Mouse (Mus musculus): ENCODE data around the gene Nfe2l2. TPM values are rescaled to one million over a fixed set of nuclear protein-coding genes. Genes with fewer than 3 reads are reported as not detected.
A peak's percentile ranks its signal among the peaks of the same experiment; 100 is the strongest.

Nfe2l2 gene
- polyA plus RNA-seq, 1 experiment from 2014 or later: 11.4 TPM

- H3K9me3 ChIP-seq (ENCODE audit: control insufficient read depth, low read length): no peaks in the 10 kb centered on the region
- H3K4me2 ChIP-seq (ENCODE audit: low read length): peak overlapping the region; percentile 67
- 35% methylated on average over 2 of the region's 2 CpGs for WGBS
- peak overlapping the region; percentile 88 for H3K4me3 ChIP-seq (replicated peaks; ENCODE audit: low read depth, low read length)
- ATAC-seq (ENCODE audit: low FRiP score, low TSS enrichment): no peak
- H3K27me3 ChIP-seq (ENCODE audit: control insufficient read depth, insufficient read depth, low read length): no peaks in the 10 kb centered on the region
- H3K27ac ChIP-seq (replicated peaks; ENCODE audit: low read depth, low read length): no peak overlapping the region
- peaks cover 19% of the 10 kb centered on the region for H3K4me1 ChIP-seq (ENCODE audit: control insufficient read depth, insufficient read depth, low read length)
- peaks cover 32% of the 10 kb centered on the region for H3K36me3 ChIP-seq (ENCODE audit: control insufficient read depth, insufficient read depth, low read length)
- DNase-seq: no peak
- H3K9ac ChIP-seq (replicated peaks; ENCODE audit: low read length): peak overlapping the region; percentile 96
Measured at GRCm38 (mm10) chr2:75661106-75661505, 43.3 kb downstream of the Nfe2l2 start.

- Histone ChIP-seq H3K4me3 (replicated peaks; ENCODE audit: low read depth, low read length) (peak overlapping the region; percentile 88), H3K36me3 (ENCODE audit: control insufficient read depth, insufficient read depth, low read length) (peaks cover 32% of the 10 kb centered on the region), H3K4me1 (ENCODE audit: control insufficient read depth, insufficient read depth, low read length) (peaks cover 19% of the 10 kb centered on the region), H3K27me3 (ENCODE audit: control insufficient read depth, insufficient read depth, low read length) (no peaks in the 10 kb centered on the region), H3K9ac (replicated peaks; ENCODE audit: low read length) (peak overlapping the region; percentile 96), H3K9me3 (ENCODE audit: control insufficient read depth, low read length) (no peaks in the 10 kb centered on the region), H3K27ac (replicated peaks; ENCODE audit: low read depth, low read length) (peak overlapping the region; percentile 98), H3K4me2 (ENCODE audit: low read length) (peak overlapping the region; percentile 67)
- 3% methylated on average over 15 of the region's 15 CpGs for whole genome bisulfite sequencing
- ATAC-seq (ENCODE audit: low FRiP score, low TSS enrichment) (no peak), DNase-seq (no peak)
Measured at GRCm38 (mm10) chr2:75660255-75660948, 44.0 kb downstream of the Nfe2l2 start.

DNA sequence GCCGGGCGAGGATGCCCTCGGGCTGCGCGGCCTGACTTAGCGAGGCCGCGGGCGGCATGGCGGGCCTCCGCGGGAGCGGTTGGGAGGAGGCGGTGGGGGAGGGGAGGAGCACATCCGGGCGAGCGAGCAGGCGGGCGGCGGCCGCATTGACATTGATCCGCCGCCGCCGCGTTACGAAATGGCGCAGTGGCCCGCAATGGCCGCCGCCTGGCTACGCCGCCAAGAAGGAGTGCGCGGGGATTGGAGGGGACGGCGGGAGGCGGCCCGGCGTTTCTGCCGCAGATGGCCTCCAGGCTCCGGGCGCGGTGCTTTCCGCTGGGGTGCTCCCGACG is 44.8 kb downstream of the Nfe2l2 start:
- Histone ChIP-seq H3K36me3 (ENCODE audit: control insufficient read depth, insufficient read depth, low read length) (peaks cover 27% of the 10 kb centered on the region), H3K27me3 (ENCODE audit: control insufficient read depth, insufficient read depth, low read length) (no peaks in the 10 kb centered on the region), H3K9ac (replicated peaks; ENCODE audit: low read length) (peak overlapping the region; percentile 96), H3K4me2 (ENCODE audit: low read length) (peak overlapping the region; percentile 67), H3K4me3 (replicated peaks; ENCODE audit: low read depth, low read length) (peak overlapping the region; percentile 88), H3K4me1 (ENCODE audit: control insufficient read depth, insufficient read depth, low read length) (peaks cover 19% of the 10 kb centered on the region), H3K9me3 (ENCODE audit: control insufficient read depth, low read length) (no peaks in the 10 kb centered on the region), H3K27ac (replicated peaks; ENCODE audit: low read depth, low read length) (peak overlapping the region; percentile 98)
- 0% methylated on average over 47 of the region's 47 CpGs for WGBS
- DNase-seq (peak; percentile 95), ATAC-seq (ENCODE audit: low FRiP score, low TSS enrichment) (peak; percentile 77)

DNA sequence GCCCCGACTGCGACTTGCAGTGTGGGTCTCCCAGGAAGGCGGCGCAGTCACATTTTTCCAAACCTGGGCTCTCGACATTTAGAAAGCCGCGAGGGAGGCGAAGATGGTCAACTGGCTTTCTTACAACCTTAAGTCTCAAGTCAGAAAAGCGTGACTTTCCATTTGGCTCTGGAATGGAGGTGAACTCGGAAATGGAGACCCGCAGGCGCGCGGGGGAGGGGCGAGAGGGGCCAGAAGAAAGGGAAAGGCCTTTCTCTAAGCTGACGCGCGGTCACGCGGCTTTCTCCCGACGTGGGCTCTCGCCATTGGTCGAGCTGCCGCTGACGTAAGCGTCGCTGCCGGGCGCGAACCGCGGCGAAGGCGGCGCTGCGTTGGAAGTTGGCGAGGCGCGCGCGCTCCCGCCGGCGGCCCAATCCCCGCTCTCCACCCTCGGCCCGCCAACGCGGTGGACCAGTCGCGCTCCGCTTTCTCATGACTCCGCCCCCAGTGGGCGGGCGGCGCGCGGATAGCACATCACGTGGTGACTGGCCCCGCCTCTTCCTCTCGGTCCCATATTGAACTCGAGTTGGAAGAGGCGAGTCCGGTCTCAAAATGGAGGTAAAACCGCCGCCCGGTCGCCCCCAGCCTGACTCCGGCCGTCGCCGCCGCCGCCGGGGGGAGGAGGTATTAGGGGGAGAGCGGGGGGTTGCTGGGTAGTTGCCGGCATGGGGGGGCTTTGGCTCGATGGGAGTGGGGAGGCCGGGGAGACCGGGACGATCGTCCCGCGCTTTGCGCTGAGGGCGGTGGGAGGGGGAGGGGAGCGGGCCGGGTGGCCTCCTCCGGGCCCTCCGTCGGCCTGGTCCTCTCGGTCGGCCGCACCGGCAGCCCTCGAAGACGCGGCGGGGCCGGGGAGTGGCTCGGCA is 45.5 kb downstream of the Nfe2l2 start, which contains the start of gene Hnrnpa3:
Hnrnpa3 (plus strand) TSS at position 535 of the 902 bp plus-strand sequence.
- Histone ChIP-seq H3K4me2 (ENCODE audit: low read length) (peak within 1 kb of the TSS; percentile 67), H3K4me3 (replicated peaks; ENCODE audit: low read depth, low read length) (peak within 1 kb of the TSS; percentile 88), H3K4me1 (ENCODE audit: control insufficient read depth, insufficient read depth, low read length) (peaks cover 19% of the 10 kb centered on the region), H3K27me3 (ENCODE audit: control insufficient read depth, insufficient read depth, low read length) (no peaks in the 10 kb centered on the region), H3K27ac (replicated peaks; ENCODE audit: low read depth, low read length) (peak within 1 kb of the TSS; percentile 98), H3K9me3 (ENCODE audit: control insufficient read depth, low read length) (no peaks in the 10 kb centered on the region), H3K9ac (replicated peaks; ENCODE audit: low read length) (peak within 1 kb of the TSS; percentile 96), H3K36me3 (ENCODE audit: control insufficient read depth, insufficient read depth, low read length) (peaks cover 21% of the 10 kb centered on the region)
- ATAC-seq (ENCODE audit: low FRiP score, low TSS enrichment) (peak; percentile 97), DNase-seq (peak; percentile 100)
- WGBS: under 1% methylated on average over 96 of the region's 102 CpGs

GRCm38 (mm10) chr2:75657907-75658691 is 46.3 kb downstream of the Nfe2l2 start:
- H3K4me3 ChIP-seq (replicated peaks; ENCODE audit: low read depth, low read length): peak overlapping the region; percentile 41
- no peaks in the 10 kb centered on the region for H3K9me3 ChIP-seq (ENCODE audit: control insufficient read depth, low read length)
- H3K9ac ChIP-seq (replicated peaks; ENCODE audit: low read length): peak overlapping the region; percentile 89
- peaks cover 12% of the 10 kb centered on the region for H3K36me3 ChIP-seq (ENCODE audit: control insufficient read depth, insufficient read depth, low read length)
- H3K27ac ChIP-seq (replicated peaks; ENCODE audit: low read depth, low read length): peak overlapping the region; percentile 98
- no peaks in the 10 kb centered on the region for H3K27me3 ChIP-seq (ENCODE audit: control insufficient read depth, insufficient read depth, low read length)
- 2% methylated on average over 18 of the region's 18 CpGs for WGBS
- DNase-seq: peak; percentile 62
- peaks cover 19% of the 10 kb centered on the region for H3K4me1 ChIP-seq (ENCODE audit: control insufficient read depth, insufficient read depth, low read length)
- peak overlapping the region; percentile 61 for H3K4me2 ChIP-seq (ENCODE audit: low read length)
- no peak for ATAC-seq (ENCODE audit: low FRiP score, low TSS enrichment)

DNA sequence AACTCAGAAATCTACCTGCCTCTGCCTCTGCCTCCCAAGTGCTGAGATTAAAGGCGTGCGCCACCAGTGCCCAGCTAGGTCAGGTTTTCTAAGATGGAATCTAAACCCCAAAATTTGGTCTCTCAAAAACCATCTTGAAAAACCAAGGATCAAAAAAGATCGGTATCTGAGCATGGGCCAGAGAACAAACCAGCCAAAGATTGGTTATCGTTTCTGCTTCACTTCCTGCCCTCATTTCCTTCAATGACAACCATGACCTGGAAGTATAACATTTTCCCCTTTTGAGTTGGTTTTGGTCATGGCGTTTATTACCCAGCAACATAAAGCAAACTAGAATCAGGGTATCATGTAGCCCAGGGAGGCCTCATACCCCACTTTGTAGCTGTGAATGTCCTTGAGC is 47.5 kb downstream of the Nfe2l2 start:
- DNase-seq: no peak
- ATAC-seq (ENCODE audit: low FRiP score, low TSS enrichment): no peak
- peaks cover under 1% of the 10 kb centered on the region for H3K36me3 ChIP-seq (ENCODE audit: control insufficient read depth, insufficient read depth, low read length)
- H3K9ac ChIP-seq (replicated peaks; ENCODE audit: low read length): no peak overlapping the region
- no peaks in the 10 kb centered on the region for H3K9me3 ChIP-seq (ENCODE audit: control insufficient read depth, low read length)
- no peak overlapping the region for H3K4me2 ChIP-seq (ENCODE audit: low read length)
- no peaks in the 10 kb centered on the region for H3K27me3 ChIP-seq (ENCODE audit: control insufficient read depth, insufficient read depth, low read length)
- no peak overlapping the region for H3K4me3 ChIP-seq (replicated peaks; ENCODE audit: low read depth, low read length)
- 98% methylated on average over 5 of the region's 5 CpGs for WGBS
- 0 out of 2 replicates have a peak overlapping the region, but pooled peaks have one; percentile 98 for H3K27ac ChIP-seq (replicated peaks; ENCODE audit: low read depth, low read length)
- H3K4me1 ChIP-seq (ENCODE audit: control insufficient read depth, insufficient read depth, low read length): peaks cover 19% of the 10 kb centered on the region

- H3K9ac ChIP-seq (replicated peaks; ENCODE audit: low read length): no peak overlapping the region
- no peak overlapping the region for H3K4me3 ChIP-seq (replicated peaks; ENCODE audit: low read depth, low read length)
- H3K4me2 ChIP-seq (ENCODE audit: low read length): no peak overlapping the region
- 69% methylated on average over 1 of the region's 1 CpGs for WGBS
- H3K9me3 ChIP-seq (ENCODE audit: control insufficient read depth, low read length): no peaks in the 10 kb centered on the region
- no peak overlapping the region for H3K27ac ChIP-seq (replicated peaks; ENCODE audit: low read depth, low read length)
- ATAC-seq (ENCODE audit: low FRiP score, low TSS enrichment): no peak
- no peaks in the 10 kb centered on the region for H3K27me3 ChIP-seq (ENCODE audit: control insufficient read depth, insufficient read depth, low read length)
- H3K36me3 ChIP-seq (ENCODE audit: control insufficient read depth, insufficient read depth, low read length): no peaks in the 10 kb centered on the region
- DNase-seq: no peak
- H3K4me1 ChIP-seq (ENCODE audit: control insufficient read depth, insufficient read depth, low read length): peaks cover 9% of the 10 kb centered on the region
Measured at GRCm38 (mm10) chr2:75654679-75655078, 49.8 kb downstream of the Nfe2l2 start.

- no peaks in the 10 kb centered on the region for H3K27me3 ChIP-seq (ENCODE audit: control insufficient read depth, insufficient read depth, low read length)
- no peak overlapping the region for H3K9ac ChIP-seq (replicated peaks; ENCODE audit: low read length)
- peaks cover 9% of the 10 kb centered on the region for H3K4me1 ChIP-seq (ENCODE audit: control insufficient read depth, insufficient read depth, low read length)
- DNase-seq (no peak), ATAC-seq (ENCODE audit: low FRiP score, low TSS enrichment) (no peak)
- H3K9me3 ChIP-seq (ENCODE audit: control insufficient read depth, low read length): no peaks in the 10 kb centered on the region
- H3K4me3 ChIP-seq (replicated peaks; ENCODE audit: low read depth, low read length): no peak overlapping the region
- no peak overlapping the region for H3K27ac ChIP-seq (replicated peaks; ENCODE audit: low read depth, low read length)
- no peak overlapping the region for H3K4me2 ChIP-seq (ENCODE audit: low read length)
- H3K36me3 ChIP-seq (ENCODE audit: control insufficient read depth, insufficient read depth, low read length): no peaks in the 10 kb centered on the region
Measured at GRCm38 (mm10) chr2:75653150-75653549, 51.3 kb downstream of the Nfe2l2 start.
